Mouse (Mus musculus): ENCODE measurements around the gene Gpr137b. TPM values are rescaled to one million over a fixed set of nuclear protein-coding genes. Genes with fewer than 3 reads are reported as not detected.
"Not testable (repeated sequence)": the region's sequence is repeated elsewhere in the genome, so short reads cannot be mapped to it uniquely, and the experiment has no call there.

The Gpr137b gene
- polyA plus RNA-seq, 1 experiment from 2014 or later: 26.2 TPM

DNA sequence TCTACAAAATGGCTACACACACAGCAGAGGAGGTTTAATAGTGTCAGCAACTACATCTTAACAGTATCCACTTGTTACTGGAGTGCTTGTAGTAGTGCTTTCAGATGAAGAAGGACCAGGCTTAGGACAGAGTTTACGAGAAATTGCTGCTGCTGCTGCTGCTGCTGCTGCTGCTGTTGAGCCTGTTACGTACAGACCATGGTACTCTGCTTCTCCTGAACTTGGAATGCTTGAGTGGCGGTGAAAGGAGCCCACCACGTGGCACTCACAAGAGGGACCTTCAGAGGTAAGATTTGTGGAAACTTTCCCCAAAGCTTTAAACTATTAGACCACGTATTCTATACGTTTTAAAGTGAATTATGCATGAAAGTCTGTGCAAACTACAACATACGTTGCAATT lies 35.2 kb downstream of the Gpr137b start:
- ATAC-seq (ENCODE audit: low FRiP score, low read depth): not testable (repeated sequence)
- H3K36me3 ChIP-seq: peaks cover 21% of the 10 kb centered on the region

DNA sequence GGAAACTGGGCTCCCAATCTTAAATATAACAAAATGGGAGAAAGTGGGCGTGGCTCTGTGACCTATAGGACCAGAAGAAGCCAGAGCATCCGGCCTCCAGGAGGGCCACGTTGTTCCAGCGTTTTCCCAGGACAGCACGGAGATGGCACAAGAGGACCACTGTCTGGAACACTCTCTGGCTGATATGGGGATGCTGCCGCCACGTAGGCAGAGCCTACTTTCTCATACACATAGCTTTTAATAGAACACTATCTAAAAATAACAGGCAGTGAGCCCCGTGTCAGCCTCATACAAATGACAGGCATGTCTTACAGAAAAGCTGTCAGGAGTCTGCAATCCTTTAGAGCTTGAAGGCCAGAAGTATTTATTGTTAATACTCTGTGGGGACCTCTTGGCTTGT lies 35.7 kb downstream of the Gpr137b start:
- ATAC-seq (ENCODE audit: low FRiP score, low read depth); H3K4me3 ChIP-seq: not testable (repeated sequence)
- WGBS: 91% methylated on average over 8 of the region's 8 CpGs

More for the DNA sequence above, 35.2 kb downstream of the Gpr137b start:
- H3K4me3 ChIP-seq; H3K9me3 ChIP-seq; H3K4me1 ChIP-seq; H3K9ac ChIP-seq; H3K27ac ChIP-seq; H3K4me2 ChIP-seq (replicated peaks); H3K27me3 ChIP-seq (replicated peaks): not testable (repeated sequence)
- 90% methylated on average over 7 of the region's 7 CpGs for WGBS

DNA sequence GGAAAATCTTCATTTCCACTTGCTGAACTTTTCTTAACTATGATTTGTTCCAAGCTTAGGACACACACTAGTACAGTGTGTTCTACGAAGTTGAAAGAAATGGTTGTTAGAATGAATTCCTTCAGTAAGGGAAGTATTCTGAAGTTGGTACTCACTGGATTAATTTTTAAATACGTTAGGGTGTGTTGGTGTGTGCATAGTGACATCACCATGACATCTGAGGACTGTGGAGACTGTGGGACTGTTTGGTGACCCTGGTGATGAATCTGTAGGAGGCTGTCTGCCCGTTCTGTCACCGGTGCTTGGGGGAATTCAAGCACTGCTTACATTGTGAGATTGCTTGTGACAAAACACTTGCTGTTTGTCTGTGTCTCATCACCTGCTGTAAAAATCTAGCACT lies 41.7 kb downstream of the Gpr137b start:
- H3K9me3 ChIP-seq; H3K4me3 ChIP-seq; H3K4me1 ChIP-seq; H3K27me3 ChIP-seq (replicated peaks); ATAC-seq (ENCODE audit: low FRiP score, low read depth); H3K36me3 ChIP-seq; H3K27ac ChIP-seq; H3K9ac ChIP-seq; H3K4me2 ChIP-seq (replicated peaks): not testable (repeated sequence)
- WGBS: 90% methylated on average over 4 of the region's 4 CpGs

More for the DNA sequence above, 35.7 kb downstream of the Gpr137b start:
- H3K36me3 ChIP-seq: peaks cover 16% of the 10 kb centered on the region
- H3K4me1 ChIP-seq; H3K27ac ChIP-seq; H3K27me3 ChIP-seq (replicated peaks); H3K9me3 ChIP-seq; H3K4me2 ChIP-seq (replicated peaks); H3K9ac ChIP-seq: not testable (repeated sequence)

DNA sequence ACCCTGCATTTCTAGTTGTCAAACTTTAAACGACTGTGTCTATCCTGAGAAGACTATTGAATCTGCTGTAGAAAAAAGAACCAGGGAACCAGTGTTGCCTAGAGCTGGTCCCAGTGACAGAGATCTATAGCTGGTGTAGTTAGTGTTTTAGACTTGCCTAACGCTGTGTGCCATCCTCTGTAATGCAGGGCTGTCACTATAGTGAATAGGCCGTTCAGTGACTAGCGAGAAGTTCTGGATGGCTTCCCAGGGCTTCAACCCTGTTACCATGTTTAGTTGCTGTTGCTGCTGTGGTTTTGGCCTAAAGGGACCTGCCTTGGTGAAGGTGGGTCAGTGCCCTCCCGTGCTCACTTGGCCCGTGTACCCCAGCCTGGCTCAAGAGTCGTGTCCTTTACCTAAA lies 43.1 kb downstream of the Gpr137b start:
- 88% methylated on average over 7 of the region's 7 CpGs for WGBS
- H3K9ac ChIP-seq; H3K4me1 ChIP-seq; ATAC-seq (ENCODE audit: low FRiP score, low read depth); H3K4me3 ChIP-seq; H3K27ac ChIP-seq; H3K27me3 ChIP-seq (replicated peaks); H3K9me3 ChIP-seq; H3K36me3 ChIP-seq; H3K4me2 ChIP-seq (replicated peaks): not testable (repeated sequence)

DNA sequence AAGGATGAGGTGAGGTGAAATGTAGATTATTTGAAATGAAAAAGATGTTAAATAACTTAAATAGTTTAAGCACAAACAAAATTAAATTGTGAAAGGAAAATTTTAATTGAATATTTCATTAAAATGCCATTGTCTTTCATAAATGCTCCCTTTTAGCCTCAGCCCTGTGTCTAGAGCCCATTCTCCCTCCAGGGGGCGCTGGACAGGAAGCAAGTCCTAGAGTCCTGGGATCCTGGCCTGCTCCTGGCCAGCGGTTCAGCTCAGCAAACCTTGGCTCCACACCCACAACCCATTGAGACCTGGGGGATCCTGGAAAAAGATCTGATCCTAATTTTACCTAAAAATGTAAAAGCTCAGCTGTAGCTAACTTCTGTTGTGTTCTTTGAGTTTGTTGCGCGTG lies 44.5 kb downstream of the Gpr137b start:
- 73% methylated on average over 4 of the region's 4 CpGs for WGBS
- H3K4me3 ChIP-seq: no peak overlapping the region
- H3K27me3 ChIP-seq (replicated peaks): no peaks in the 10 kb centered on the region
- H3K9ac ChIP-seq: no peak overlapping the region
- H3K4me1 ChIP-seq: no peaks in the 10 kb centered on the region
- no peak overlapping the region for H3K4me2 ChIP-seq (replicated peaks)
- ATAC-seq (ENCODE audit: low FRiP score, low read depth): no peak
- no peaks in the 10 kb centered on the region for H3K9me3 ChIP-seq
- no peak overlapping the region for H3K27ac ChIP-seq
- H3K36me3 ChIP-seq: no peaks in the 10 kb centered on the region

DNA sequence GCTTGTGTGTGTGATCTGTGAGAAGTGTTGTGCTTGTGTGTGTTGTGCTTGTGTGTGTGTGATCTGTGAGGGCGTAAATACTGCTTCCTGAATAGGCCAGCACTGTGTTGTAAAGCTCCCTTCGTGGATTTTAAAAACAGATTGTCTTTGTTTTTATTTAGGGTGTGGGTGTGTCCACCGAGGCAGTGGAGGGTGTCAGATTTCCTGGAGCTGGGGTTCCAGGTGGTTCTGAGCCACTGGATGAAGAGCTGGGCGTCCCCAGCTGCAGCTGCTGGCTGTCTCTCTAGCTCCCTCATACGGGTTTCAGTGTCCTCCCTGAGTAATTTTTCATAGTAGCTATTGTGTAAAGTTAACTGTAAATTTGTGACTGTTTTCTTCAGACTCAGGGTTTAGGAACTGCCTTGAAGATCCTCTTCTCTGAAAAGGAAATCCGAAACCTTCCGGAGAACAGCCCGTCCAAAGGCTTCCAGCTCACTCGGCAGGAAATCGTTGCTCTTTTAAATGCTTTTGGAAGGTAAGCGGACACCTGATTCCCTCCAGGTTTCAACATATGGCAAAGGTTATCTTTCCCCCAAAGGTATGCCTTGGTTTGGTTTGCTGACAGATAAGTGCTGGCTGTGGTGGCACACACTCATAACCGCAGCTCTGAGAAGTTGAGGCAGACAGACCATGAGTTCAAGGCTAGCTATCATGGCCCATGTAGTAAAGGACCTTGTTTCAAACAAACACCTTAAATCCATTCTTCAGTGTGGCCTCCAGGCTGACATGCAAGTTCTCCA lies 46.0 kb downstream of the Gpr137b start:
- not testable (repeated sequence) for H3K9me3 ChIP-seq; H3K9ac ChIP-seq; H3K36me3 ChIP-seq; H3K27me3 ChIP-seq (replicated peaks); ATAC-seq (ENCODE audit: low FRiP score, low read depth); H3K27ac ChIP-seq; H3K4me3 ChIP-seq; H3K4me1 ChIP-seq; H3K4me2 ChIP-seq (replicated peaks)
- 38% methylated on average over 12 of the region's 12 CpGs for WGBS

DNA sequence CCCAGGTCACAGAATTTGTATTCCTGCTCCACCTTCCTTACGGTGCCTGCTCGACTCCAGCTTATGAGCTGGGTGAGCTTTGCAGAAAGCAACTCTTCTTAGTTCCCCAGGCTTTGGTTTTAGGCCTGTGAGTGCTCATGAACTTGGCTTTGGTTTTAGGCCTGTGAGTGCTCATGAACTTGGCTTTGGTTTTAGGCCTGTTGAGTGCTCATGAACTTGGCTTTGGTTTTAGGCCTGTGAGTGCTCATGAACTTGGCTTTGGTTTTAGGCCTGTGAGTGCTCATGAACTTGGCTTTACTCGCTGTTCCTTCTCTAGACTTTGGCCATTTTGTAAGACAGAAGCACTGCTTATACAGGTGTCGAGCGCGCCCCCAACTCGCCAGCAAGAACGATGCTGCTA lies 56.5 kb downstream of the Gpr137b start:
- H3K4me3 ChIP-seq; H3K27ac ChIP-seq; H3K9ac ChIP-seq; H3K27me3 ChIP-seq (replicated peaks); ATAC-seq (ENCODE audit: low FRiP score, low read depth); H3K9me3 ChIP-seq; H3K4me2 ChIP-seq (replicated peaks); H3K4me1 ChIP-seq; H3K36me3 ChIP-seq: not testable (repeated sequence)
- 96% methylated on average over 8 of the region's 8 CpGs for WGBS

DNA sequence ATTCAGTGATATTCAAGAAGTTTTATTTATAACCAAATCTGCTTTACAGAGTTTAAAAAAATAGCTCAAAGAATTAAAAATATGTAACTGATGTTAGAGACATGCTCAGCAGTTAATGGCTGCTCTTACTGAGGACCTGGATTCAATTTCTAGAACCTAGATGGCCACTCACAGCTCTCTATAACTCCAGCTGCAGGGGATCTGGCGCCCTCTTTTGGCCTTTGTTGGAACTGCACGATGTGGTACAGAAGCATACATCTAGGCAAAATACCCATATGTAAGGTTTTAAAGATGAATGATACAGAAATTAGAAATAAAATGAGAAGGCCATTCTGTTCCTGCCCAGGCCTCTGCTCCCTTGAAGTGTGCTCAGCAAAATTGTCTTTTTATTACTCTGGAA lies 64.9 kb downstream of the Gpr137b start:
- no peak overlapping the region for H3K9ac ChIP-seq
- ATAC-seq (ENCODE audit: low FRiP score, low read depth): 0 out of 2 replicates have a peak, but pooled peaks have one; percentile 48
- no peak overlapping the region for H3K4me2 ChIP-seq (replicated peaks)
- H3K36me3 ChIP-seq: no peaks in the 10 kb centered on the region
- H3K4me3 ChIP-seq: no peak overlapping the region
- 3% methylated on average over 2 of the region's 2 CpGs for WGBS
- no peaks in the 10 kb centered on the region for H3K9me3 ChIP-seq
- H3K27me3 ChIP-seq (replicated peaks): no peaks in the 10 kb centered on the region
- H3K4me1 ChIP-seq: no peaks in the 10 kb centered on the region
- no peak overlapping the region for H3K27ac ChIP-seq

Other genes starting within 250 kb of the Gpr137b start
- gene Prl2c5, start 211.3 kb downstream of the Gpr137b start, polyA plus RNA-seq (2016; fragmentation: Nextera tagmentation; extraction: Ambion mirVana): not detected in 2 replicates
- 44.7 and 60.2 TPM in 2 replicates for gene Nid1, start 43.5 kb upstream of the Gpr137b start, polyA plus RNA-seq (2016; fragmentation: Nextera tagmentation; extraction: Ambion mirVana)
- 3.5 and 5.8 TPM in 2 replicates for gene Lyst, start 196.4 kb upstream of the Gpr137b start, polyA plus RNA-seq (2016; fragmentation: Nextera tagmentation; extraction: Ambion mirVana)